Mouse (Mus musculus) stomach, postnatal 0 days (tissue): ENCODE measurements at regions not wholly inside any gene's neighbourhood (a gene's known extent, or its start where the extent isn't known, plus 50 kb on each side); places are given as distances from the start of the nearest gene placed in this dataset.

Experiments
- CTCF ChIP-seq: IDR thresholded peaks from 2 replicates; pipeline ENCODE4 v1.5.1; 2016; ENCODE audit warnings: antibody characterized with exemption, low read depth, mild to moderate bottlenecking, moderate library complexity
- EP300 ChIP-seq: optimal IDR thresholded peaks from 2 replicates; pipeline ENCODE3; 2016; ENCODE audit warnings: antibody characterized with exemption

- TF ChIP-seq EP300, result no peak
- no peak for TF ChIP-seq CTCF
Measured at GRCm38 (mm10) chr15:97465366-97465765, 218.3 kb upstream of the Amigo2 start.
